Comparison of ENCODE assay signal across 8 mouse cellular contexts in the genomic region with DNA sequence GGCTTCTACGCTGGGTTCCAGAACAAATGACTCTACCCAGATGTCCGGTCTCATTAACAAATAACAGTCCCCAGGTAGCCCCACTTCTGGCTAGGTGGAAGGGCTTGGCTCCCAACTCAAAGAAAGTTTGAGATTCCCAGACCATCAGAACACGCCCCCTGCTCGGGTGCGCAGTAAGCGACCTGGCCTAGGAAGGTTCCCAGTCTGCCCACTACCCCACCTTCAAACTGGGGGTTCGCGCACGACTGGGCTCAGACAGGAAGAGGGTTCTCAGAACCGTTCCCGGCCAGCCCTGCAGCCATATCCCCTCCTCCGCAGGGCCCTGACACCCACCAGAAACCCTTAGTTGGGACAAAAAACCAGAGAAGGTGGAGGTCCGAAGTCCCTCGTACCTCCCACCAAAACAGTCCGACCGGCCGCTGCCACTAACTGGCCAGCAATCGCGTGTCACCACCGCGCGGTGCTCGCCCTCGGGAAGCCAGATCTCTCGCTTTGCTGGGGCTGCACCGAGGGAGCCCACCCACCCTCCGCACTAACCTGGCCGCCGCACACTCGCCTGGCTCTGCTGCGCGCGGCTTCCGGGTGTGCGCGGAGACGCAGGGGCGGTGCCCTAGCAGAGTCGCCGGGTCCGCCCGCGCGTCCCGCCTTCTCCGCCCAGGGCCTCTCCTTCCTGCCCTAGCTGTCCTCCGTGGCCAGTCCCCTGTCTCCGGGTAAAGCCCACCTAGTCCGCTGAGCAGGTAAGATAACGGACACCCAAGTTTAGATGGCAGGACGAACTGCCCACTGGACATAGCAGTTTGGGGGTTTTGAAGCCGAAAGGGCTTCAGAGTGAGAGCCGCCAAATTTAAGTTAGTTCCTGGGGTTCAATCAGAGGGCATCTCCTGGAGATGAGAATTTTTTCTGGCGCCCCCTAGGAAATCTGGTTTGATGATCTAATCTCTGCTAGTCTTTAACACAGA. TPM values are rescaled to one million over a fixed set of nuclear protein-coding genes. Genes with fewer than 3 reads are reported as not detected.
DNase-seq lines count a peak whose midpoint lies in the region; ATAC-seq and TF ChIP-seq lines count a peak whose summit lies in the region.

A gene (minus strand): TSS at position 586 of the 959 bp plus-strand sequence.
A gene (plus strand): TSS at position 625 of the 959 bp plus-strand sequence.

- intact Hi-C loops in gastrocnemius, postnatal 14 days (cut with DNase I; ENCODE audit: low total_unique reads): no loop called here

- H3K4me2 ChIP-seq in liver, embryonic 15.5 days: peak within 1 kb of the TSS; percentile 97
- H3K4me2 ChIP-seq in neural tube, embryonic 11.5 days (ENCODE audit: low read depth): peak within 1 kb of the TSS; percentile 83

- no peaks in the 10 kb centered on the region for H3K9me3 ChIP-seq in liver, embryonic 15.5 days (replicated peaks)
- no peaks in the 10 kb centered on the region; the same call in 1 of the 2 replicates for H3K9me3 ChIP-seq in neural tube, embryonic 11.5 days (ENCODE audit: control insufficient read depth, low read length)

- peak; percentile 66 for ATAC-seq in inflammation-experienced regulatory T-cells, adult 6 months
- peak; percentile 81 for ATAC-seq in liver, embryonic 15.5 days (ENCODE audit: insufficient read depth)
- ATAC-seq in neural tube, embryonic 11.5 days (ENCODE audit: insufficient read depth, low FRiP score, low TSS enrichment): peak; percentile 46

- H3K27me3 ChIP-seq in liver, embryonic 15.5 days: peaks cover 93% of the 10 kb centered on the region
- H3K27me3 ChIP-seq in neural tube, embryonic 11.5 days (ENCODE audit: control insufficient read depth, insufficient read depth, low read length): peaks cover 81% of the 10 kb centered on the region

- peak within 1 kb of the TSS; percentile 71 for H3K4me3 ChIP-seq in layer of hippocampus, adult 2 months
- peak within 1 kb of the TSS; percentile 74 for H3K4me3 ChIP-seq in liver, embryonic 15.5 days (replicated peaks)
- H3K4me3 ChIP-seq in neural tube, embryonic 11.5 days (ENCODE audit: low read depth, low read length): peak within 1 kb of the TSS; percentile 59

- 1% methylated on average over 54 of the region's 54 CpGs for WGBS in liver, embryonic 15.5 days (ENCODE audit: insufficient replicate concordance)
- 1% methylated on average over 54 of the region's 54 CpGs for WGBS in neural tube, embryonic 11.5 days

- peak; percentile 32 for TF ChIP-seq CTCF in layer of hippocampus, adult 2 months (conservative IDR thresholded peaks at IDR 0.05)

- peak within 1 kb of the TSS; percentile 59; the same call in 1 of the 2 replicates for H3K27ac ChIP-seq in layer of hippocampus, adult 2 months
- H3K27ac ChIP-seq in liver, embryonic 15.5 days (replicated peaks): peak within 1 kb of the TSS; percentile 31; the same call in 1 of the 2 replicates
- no peak within 1 kb of the TSS for H3K27ac ChIP-seq in neural tube, embryonic 11.5 days (ENCODE audit: low read depth, low read length)

- DNase-seq in layer of hippocampus, adult 2 months (ENCODE audit: low spot score in 2 of 2): no peak
- no peak for DNase-seq in layer of hippocampus, adult 8-10 months (ENCODE audit: low spot score in 2 of 2)
- DNase-seq in cerebellum, postnatal 10 days: peak; percentile 60 to 75
- DNase-seq in gastrocnemius, postnatal 14 days: peak; percentile 77
- peak; percentile 75 for DNase-seq in neural tube, embryonic 11.5 days (ENCODE audit: low spot score)
- peak; percentile 78 for DNase-seq in thymus, postnatal 25 days

- H3K4me1 ChIP-seq in liver, embryonic 15.5 days (replicated peaks): peaks cover 67% of the 10 kb centered on the region
- peaks cover 6% of the 10 kb centered on the region for H3K4me1 ChIP-seq in neural tube, embryonic 11.5 days (ENCODE audit: control insufficient read depth, insufficient read depth, low read length)

- no peaks in the 10 kb centered on the region for H3K36me3 ChIP-seq in liver, embryonic 15.5 days (replicated peaks)
- H3K36me3 ChIP-seq in neural tube, embryonic 11.5 days (ENCODE audit: control insufficient read depth, insufficient read depth, low read length): no peaks in the 10 kb centered on the region

- peak within 1 kb of the TSS; percentile 80 for H3K9ac ChIP-seq in liver, embryonic 15.5 days
- H3K9ac ChIP-seq in neural tube, embryonic 11.5 days (ENCODE audit: low read length): peak within 1 kb of the TSS; percentile 52

RNA-seq across cellular contexts. Expression of the first gene that starts in this region (rescaled TPM):
- 1 to 10 TPM; 7.0 to 7.6 TPM for total RNA-seq in layer of hippocampus, adult 2 months (2021)
- 10 to 100 TPM in 1 of 4 experiments, 1 to 10 TPM in 3; 9.2 to 10.1 (median 9.8) TPM for total RNA-seq in layer of hippocampus, adult 8-10 months (2022)
- 1 to 10 TPM; 2.8 to 3.9 TPM for total RNA-seq in gastrocnemius, postnatal 14 days (2021)
- polyA plus RNA-seq in inflammation-experienced regulatory T-cells, adult 6 months (2017; shearing (Covaris generic)): 10 to 100 TPM; 54.1 to 78.8 (median 58.2) TPM
- polyA plus RNA-seq in liver, embryonic 15.5 days (2015; fragmentation: Nextera tagmentation; extraction: Ambion mirVana): 14.9 and 15.5 TPM in 2 replicates
- polyA plus RNA-seq in neural tube, embryonic 11.5 days (2014; fragmentation: Nextera tagmentation; extraction: Ambion mirVana): 14.9 and 18.4 TPM in 2 replicates

RNA-seq across cellular contexts. Expression of the second gene that starts in this region (rescaled TPM):
- total RNA-seq in layer of hippocampus, adult 2 months (2021): 1 to 10 TPM in 1 of 2 experiments, under 1 TPM in 1; 0.91 to 1.9 TPM
- total RNA-seq in layer of hippocampus, adult 8-10 months (2022): 1 to 10 TPM; 1.2 to 1.5 (median 1.5) TPM
- total RNA-seq in gastrocnemius, postnatal 14 days (2021): 1 to 10 TPM; 1.3 TPM
- polyA plus RNA-seq in inflammation-experienced regulatory T-cells, adult 6 months (2017; shearing (Covaris generic)): 10 to 100 TPM; 18.5 to 24.7 (median 18.5) TPM
- 1.2 and 1.3 TPM in 2 replicates for polyA plus RNA-seq in liver, embryonic 15.5 days (2015; fragmentation: Nextera tagmentation; extraction: Ambion mirVana)
- 0.66 and 1.0 TPM in 2 replicates for polyA plus RNA-seq in neural tube, embryonic 11.5 days (2014; fragmentation: Nextera tagmentation; extraction: Ambion mirVana)

Comparison
In these comparisons a context has a peak if more than half of its experiments do, and no peak if none do; other contexts are left out.
1. DNase-seq: peak in cerebellum, postnatal 10 days (2 of 2), gastrocnemius, postnatal 14 days (single experiment), neural tube, embryonic 11.5 days (single experiment) and thymus, postnatal 25 days (single experiment); none in layer of hippocampus, adult 2 months (0 of 2) and layer of hippocampus, adult 8-10 months (0 of 2).
2. Peak in every context shown above with its lines, with median percentiles within 50 percentile points of each other: H3K4me3 ChIP-seq and ATAC-seq.